Mouse (Mus musculus): ENCODE measurements around the gene Dnaja2. TPM values are rescaled to one million over a fixed set of nuclear protein-coding genes. Genes with fewer than 3 reads are reported as not detected.

Gene Dnaja2
- polyA plus RNA-seq (2017; shearing (Covaris generic)): 180 TPM

DNA sequence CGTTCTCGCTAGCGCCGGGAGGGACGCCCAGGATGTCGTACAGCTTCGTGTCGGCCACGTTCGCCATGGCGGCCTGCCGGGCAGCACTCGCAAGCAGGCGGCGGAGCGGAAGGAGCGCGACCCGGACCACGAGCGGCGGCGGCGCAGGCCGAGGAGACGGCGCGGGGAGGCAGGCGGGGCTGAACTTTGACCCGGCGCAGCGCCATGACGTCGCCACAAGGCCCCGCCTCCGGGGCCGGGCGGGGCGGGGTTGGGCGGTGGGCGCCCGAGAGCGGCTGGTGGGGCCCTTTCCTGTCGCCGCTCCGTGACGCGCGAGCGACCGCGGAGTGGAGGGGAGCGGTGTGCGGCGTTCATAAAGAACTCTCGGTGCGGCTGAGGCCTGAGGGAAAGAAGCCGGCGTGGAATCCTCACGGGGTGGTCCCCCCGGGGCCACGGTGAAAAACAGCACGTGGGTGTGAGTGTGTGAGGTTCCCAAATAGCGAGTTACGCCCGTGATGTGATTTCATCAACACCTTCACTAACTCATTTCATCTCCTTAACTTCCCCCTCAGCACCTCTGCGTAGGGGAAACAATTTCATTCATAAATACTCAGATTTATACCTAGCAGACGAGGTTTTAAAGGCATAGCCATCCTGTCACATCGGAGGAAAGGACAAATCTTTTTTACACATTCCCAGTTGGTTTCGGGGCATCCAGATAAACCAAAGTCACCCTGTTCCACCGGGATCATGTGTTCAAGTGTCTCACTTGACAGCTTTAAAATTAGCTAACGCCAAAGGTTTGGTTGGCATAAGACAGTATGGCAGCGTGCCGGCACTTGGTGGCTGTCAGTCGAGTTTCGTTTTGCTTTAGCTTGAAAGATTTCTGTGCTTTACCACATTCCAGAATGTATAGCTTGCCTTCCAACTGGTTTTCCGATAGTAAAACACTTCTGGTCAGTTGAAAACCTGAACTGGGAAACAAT, at the start of gene Dnaja2:
Gene Dnaja2 (minus strand): TSS at position 164 of the 965 bp plus-strand sequence.

DNA sequence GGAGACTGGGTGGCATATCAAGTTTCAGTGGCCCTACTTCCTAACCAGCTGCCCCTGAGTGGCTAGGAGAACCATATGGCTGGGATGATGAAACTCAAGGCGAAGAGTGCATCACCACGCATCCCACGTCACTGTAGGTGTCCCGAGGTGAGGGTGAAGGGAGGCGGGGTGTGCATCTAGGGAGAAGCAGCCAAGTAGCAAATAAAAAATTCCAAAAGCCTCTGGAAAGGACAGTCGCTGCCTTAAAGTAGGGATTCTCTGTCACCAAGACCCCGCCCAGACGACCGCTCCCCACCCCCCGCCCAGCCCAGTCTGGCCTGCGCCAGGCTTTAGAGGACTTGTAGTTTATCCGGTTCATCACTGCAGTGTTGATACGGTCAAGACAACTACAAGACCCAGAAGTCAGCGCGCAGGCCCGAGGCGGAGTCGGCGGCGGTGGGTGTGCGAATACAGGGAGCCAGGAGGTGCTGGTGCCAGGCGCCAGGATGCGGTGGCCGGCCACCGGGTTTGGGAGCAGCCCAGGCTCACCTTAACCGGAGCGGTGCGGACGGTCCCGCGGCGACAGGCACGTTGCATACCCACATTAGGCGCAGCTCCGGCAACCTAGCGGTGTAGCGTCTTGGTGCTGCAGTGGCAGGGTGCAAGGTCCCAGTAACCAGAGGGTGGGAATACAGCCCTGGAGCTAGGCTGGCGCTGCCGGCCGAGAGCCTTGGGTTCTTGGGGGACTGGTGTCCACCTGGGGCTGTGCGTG, 62.8 kb downstream of the Dnaja2 start, which contains the start of gene Gpt2:
Gene Gpt2 (plus strand): TSS at position 452 of the 751 bp plus-strand sequence.

Other genes with a start within 250 kb of the Dnaja2 start
- 0.23 TPM for gene Mylk3, start 169.0 kb downstream of the Dnaja2 start, polyA plus RNA-seq (2017; shearing (Covaris generic))
- gene 4921524J17Rik, start 122.5 kb downstream of the Dnaja2 start, polyA plus RNA-seq (2017; shearing (Covaris generic)): 42.5 TPM
- gene Gpt2, start 62.8 kb downstream of the Dnaja2 start, polyA plus RNA-seq (2017; shearing (Covaris generic)): 0.46 TPM
- gene Neto2, start 145.6 kb upstream of the Dnaja2 start, polyA plus RNA-seq (2017; shearing (Covaris generic)): 0.17 TPM